Mouse (Mus musculus): ENCODE results near the gene Hyal5.

The Hyal5 gene

GRCm38 (mm10) chr6:24857697-24858096 lies at the start of gene Hyal5:
Hyal5 (plus strand) TSS chr6:24857997.
- no peak for DNase-seq (ENCODE audit: low spot score in 2 of 2)

DNA sequence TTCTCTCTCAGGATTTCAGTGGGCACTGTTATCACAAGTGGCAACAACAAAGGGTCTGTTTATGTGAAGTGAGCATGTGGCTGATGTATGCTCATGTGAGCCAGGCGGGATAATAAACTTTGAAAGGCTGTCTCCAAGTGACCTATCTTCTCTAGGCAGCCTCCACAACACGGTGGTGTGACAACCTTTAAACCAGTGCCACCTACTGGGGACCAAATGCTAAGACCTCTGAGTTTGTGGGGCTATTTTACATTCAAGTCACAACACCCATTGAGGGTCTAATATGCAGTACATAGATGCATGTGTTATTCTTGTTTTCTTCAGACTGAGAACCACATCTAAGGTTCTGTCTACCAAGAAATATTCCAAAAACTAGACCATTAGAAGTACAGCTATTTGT lies 35.7 kb upstream of the Hyal5 start:
- no peak for DNase-seq (ENCODE audit: low spot score in 2 of 2)

GRCm38 (mm10) chr6:24860320-24860719 lies 2.5 kb downstream of the Hyal5 start:
- no peak for DNase-seq (ENCODE audit: low spot score in 2 of 2)

DNA sequence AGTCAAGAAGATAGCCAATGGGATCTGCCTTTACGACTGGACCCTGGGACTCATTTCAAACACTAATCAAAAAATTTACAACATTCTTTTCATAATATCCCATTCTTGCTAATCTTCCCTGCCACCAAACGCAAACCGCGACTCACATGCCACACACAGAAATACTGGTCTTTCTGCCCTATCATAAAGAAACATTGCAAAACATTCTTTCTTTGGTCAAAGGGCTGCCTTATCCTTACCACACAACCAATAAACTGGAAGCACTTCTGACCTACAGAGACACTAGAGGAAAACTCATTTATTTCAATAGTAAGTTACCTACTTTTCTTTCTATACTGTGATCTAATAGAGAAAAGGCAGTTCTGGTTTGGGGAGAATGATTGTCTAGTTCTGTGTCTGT lies 5.9 kb downstream of the Hyal5 start:
- no peak for DNase-seq (ENCODE audit: low spot score in 2 of 2)

- peak in 1 of 2 experiments; percentile 11 for DNase-seq (ENCODE audit: low spot score in 2 of 2)
These were observed 36.5 kb downstream of the Hyal5 start for GRCm38 (mm10) chr6:24894146-24894873.

DNA sequence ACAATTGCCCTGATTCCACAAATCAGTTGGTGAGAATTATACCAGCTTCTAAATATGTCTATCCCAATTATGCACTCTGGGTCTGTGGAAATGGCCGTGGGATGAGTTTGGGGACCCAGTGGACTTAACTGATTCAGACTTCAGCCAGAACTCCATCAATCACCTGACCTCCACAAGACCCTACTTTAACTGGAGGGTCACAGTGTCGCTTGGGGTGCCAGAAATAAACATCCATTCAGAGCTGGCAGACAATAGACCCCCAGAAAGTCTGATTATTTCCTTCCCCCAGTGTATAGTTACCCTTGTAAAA lies 37.0 kb downstream of the Hyal5 start:
- no peak for DNase-seq (ENCODE audit: low spot score in 2 of 2)

DNA sequence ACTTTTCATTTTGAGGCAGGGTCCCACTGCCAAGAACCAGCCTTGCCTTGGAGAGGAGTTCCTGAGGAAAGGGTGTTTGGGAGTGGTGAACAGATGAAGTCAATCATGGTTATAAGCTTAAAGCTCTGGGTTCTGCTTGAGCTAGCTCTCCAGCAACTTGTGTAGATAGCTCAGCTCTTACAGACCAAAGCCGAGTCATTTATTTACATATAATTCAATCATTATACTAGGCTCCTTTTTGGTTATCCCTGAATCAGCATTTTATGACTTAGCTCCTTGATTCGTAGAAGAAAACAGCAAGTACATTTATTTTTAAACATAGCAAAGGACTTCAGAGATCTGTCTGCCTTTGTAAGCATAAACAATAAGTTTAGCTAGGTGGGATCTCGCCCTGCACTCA lies 47.3 kb downstream of the Hyal5 start:
- DNase-seq (ENCODE audit: low spot score in 2 of 2) = no peak

DNA sequence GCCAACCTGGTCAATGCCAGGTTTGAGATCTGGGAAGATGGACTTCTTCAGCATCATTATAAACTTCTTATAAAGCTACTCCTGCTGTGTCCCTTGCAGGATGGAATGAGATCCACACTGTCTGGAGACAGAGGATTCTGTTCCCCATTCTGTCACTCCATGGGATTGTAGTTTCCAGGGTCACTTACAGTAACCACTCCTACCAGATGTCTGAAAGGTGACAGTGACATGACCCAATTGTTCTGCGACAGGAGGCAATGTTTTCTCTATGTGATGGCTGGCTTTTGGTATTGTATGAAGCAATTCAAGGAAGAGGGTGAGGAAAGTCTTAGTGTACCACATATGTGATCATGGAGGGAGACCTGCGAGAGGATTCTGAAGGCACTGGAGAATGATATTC lies 50.0 kb downstream of the Hyal5 start:
- DNase-seq (ENCODE audit: low spot score in 2 of 2) = no peak

DNA sequence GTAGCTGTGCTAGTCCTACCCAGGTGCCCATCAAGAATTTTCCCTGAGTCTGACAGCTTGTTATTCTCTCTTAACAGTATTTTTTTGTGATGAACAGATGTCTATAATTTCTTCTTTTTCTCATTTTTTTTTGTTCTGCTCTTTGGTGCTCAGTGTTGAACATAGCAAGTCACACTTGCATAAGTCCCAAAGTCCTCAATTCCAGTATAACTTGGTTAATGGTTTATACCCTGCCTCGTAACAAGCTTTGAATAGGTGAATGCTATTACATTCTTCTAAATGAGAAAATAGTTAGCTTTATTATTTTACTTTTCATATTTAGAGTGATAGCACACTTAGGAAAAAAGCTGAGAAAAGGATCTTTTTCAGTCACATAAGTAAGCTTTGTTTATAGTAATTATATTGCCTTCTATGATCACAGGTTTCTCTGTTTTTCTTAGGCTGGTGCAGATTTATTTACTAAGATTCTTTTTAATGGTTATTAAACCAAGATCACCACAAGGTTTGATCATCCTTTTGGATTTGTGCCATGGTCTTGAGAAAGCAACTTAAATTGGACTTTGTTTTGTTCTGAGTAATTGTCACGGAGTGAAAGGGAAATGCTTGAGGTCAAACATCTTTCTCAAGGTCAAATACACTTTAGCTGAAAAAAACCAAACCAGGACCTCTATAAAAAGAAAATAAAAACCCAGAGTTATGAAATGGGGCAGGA lies 52.4 kb downstream of the Hyal5 start:
- DNase-seq (ENCODE audit: low spot score in 2 of 2) = no peak

GRCm38 (mm10) chr6:24910728-24911105 lies 52.9 kb downstream of the Hyal5 start:
- no peak for DNase-seq (ENCODE audit: low spot score in 2 of 2)

DNA sequence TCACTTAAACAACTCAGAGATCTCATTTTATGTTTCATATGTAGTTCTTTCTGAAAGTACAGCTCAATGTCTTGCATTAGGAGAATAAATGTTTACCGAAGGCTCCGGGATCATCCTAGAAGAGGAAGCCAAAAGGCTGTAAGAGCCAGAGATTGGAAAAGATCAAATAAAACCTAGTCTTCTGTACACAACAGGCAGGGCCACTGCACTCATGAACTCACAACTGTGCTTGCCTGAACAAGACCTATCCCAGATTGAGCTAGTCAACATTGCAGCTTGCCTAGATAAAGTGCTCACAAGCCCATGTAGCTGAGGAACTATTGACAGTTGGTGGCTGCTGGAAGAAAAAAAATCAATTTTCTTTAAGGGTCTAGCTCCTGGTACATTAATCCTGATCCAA lies 55.8 kb downstream of the Hyal5 start:
- no peak for DNase-seq (ENCODE audit: low spot score in 2 of 2)

GRCm38 (mm10) chr6:24925076-24925785 lies 67.4 kb downstream of the Hyal5 start:
- no peak for DNase-seq (ENCODE audit: low spot score in 2 of 2)

Measured in left cerebral cortex, adult 9 months (tissue).